Mouse (Mus musculus) urinary bladder, adult 2 months (tissue): ENCODE results near the gene Actr1a. TPM values are rescaled to one million over a fixed set of nuclear protein-coding genes. Genes with fewer than 3 reads are reported as not detected.

ENCODE experiments used
- DNase-seq: peaks from one replicate; pipeline ENCODE4 v3.0.0; 2022; ENCODE audit warnings: low spot score
- polyA plus RNA-seq: library from polyadenylated mRNA; depleted of rRNA; stranded (reverse); fragments of >200 nt; gene quantifications from 2 replicates; pipeline ENCODE4 v1.2.3, GENCODE M21; 2012

Gene Actr1a
- polyA plus RNA-seq, 1 experiment, result 101 TPM

- DNase-seq, result no peak
Measured at GRCm38 (mm10) chr19:46350168-46350932, 45.2 kb downstream of the Actr1a start, which contains the start of gene 2310034G01Rik. Gene 2310034G01Rik (minus strand): TSS chr19:46350302.

- no peak for DNase-seq
Measured at GRCm38 (mm10) chr19:46349550-46349949, 46.0 kb downstream of the Actr1a start.

DNA sequence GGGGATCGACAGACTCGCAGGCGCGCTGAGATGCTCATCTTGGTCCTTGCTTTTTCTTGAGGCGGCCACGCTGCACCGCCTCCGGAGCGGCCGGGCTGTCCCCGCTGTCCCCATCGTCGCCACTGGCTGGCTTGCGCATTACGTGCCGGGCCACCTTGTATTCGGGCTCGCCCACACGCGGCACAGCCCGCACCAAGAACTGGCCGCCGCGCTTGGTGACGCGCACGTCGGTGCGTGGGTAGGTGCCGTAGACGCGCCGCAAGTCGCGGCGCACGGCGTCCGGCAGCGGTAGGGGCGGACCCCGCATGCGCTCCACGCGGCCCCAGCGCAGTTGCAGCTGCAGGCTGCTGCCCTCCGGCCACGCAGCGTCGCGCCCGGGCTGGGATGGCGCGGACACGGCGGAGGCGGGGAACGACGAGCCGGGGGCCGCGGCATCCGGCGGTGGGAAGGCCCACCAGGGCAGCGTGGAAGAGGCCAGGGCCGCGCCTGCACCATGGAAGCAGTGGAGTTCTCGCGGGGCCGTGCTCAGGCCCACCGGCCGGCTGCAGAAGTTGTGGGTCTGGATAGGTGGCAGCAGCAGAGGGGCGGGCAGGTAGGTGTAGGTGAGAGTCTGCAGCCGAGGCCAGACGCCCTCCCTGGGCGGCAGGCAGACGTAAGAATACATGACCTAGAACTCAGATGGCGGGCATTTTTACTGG lies 46.6 kb downstream of the Actr1a start:
- peak; percentile 63 for DNase-seq

DNA sequence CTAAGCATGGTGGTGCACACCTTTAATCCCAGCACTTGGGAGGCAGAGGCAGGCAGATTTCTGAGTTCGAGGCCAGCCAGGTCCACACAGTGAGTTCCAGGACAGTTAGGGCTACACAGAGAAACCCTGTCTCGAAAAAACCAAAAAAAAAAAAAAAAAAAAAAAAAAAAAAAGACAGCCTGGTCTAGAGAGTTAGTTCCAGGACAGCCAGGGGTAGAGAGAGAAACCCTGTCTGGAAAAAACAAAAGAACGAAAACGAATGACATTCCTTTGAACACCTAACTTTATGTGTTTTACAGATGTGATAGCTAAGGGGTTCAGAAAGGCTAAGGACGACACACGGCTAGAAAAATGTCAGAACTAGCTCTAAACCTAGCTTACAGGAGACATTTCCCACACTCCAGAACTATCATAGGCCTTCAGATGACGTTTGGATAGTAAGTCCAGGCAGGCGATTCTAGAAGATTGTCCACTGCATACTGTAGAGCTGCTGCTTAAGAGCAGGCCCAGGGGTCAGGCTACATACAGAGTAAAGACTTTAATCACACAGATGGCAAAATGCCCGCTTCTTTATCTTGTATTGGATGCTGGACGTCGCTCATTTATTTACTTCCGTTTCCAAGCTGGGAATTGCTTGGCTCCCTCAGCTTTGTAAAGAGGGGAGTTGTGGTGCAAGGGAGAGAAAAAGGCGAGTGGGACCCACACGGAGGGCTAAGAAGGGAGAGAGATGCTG lies 47.4 kb downstream of the Actr1a start:
- no peak for DNase-seq

DNA sequence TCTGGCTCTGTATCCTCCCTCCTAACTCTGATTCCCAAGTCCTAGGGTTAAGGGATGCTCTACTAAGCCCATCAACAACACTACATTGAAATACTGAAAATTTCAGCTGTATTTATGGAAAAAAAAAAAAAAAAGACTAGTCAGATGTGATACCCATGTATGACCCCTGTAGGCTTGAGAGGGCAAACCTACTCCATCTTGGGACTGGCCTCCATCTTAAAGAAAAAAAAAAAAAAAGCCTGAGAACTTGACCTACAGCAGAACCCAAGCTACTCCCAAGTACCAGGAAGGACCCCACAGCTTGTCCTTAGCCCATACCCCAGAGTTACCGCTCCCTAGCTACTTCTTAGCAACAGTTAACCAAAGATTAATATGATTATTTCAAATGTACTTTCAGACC lies 48.4 kb downstream of the Actr1a start:
- DNase-seq, result no peak

GRCm38 (mm10) chr19:46344710-46345419 lies 50.7 kb downstream of the Actr1a start:
- no peak for DNase-seq

DNA sequence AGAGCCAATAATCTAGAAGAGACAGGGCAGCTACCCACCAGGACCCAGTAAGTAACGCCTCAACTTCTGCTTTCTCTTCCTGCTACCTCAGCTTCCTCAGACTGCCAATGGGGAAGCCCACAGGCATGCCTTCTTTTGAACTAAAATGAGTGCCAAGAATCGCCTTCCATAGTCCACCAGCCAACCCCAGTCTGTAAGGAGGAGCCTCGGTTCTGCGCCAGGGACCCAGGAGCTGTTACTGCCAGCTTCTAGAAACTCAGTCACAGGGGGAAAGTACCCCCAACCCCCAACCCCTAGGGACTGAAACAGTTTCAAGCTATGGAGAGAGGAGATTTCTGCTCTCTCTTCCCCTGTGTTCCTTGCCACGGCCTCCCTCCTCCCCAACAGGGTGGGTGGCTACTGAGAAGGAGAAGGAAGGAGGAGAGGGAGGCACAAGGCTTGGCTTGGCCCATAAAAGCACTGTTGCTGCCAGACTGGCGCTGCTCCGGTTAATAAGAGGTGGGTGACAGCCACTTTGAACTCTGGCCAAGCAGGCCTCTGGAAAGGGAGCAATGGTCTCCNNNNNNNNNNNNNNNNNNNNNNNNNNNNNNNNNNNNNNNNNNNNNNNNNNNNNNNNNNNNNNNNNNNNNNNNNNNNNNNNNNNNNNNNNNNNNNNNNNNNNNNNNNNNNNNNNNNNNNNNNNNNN lies 56.1 kb downstream of the Actr1a start:
- no peak for DNase-seq

GRCm38 (mm10) chr19:46338942-46339286 lies 56.6 kb downstream of the Actr1a start:
- no peak for DNase-seq

- peak; percentile 88 for DNase-seq
Measured at GRCm38 (mm10) chr19:46338331-46338936, 57.1 kb downstream of the Actr1a start, which contains the start of gene Cuedc2. Gene Cuedc2 (minus strand): TSS chr19:46338702.

DNA sequence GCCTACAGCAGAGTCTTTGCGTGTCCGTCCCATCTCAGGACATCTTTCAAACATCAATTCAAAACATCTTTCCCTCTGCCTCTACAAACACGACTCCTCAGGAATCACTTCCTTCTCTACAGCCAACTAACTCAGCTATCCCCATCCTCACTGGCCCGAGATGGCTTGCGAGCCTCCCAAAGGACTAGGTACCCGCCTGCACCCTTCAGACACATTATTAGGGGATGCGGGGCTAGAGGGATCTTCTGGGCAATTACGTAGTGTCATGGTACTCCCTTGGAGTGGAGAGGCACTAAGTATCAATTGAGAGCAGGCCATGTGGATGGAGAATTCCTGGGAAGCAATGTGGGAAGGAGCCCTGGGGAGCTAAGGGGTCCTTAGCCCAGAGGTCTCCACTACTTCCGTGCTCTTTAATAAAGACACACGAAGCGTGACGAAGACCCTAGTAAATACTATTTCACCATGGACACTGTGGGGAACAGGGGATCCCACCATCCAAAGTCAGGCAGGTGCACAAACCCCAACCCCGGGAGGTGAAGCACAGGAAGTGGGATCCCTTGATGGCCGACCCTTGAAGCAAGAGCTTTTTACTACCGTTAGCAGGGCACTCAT lies 57.7 kb downstream of the Actr1a start:
- DNase-seq, result no peak

DNA sequence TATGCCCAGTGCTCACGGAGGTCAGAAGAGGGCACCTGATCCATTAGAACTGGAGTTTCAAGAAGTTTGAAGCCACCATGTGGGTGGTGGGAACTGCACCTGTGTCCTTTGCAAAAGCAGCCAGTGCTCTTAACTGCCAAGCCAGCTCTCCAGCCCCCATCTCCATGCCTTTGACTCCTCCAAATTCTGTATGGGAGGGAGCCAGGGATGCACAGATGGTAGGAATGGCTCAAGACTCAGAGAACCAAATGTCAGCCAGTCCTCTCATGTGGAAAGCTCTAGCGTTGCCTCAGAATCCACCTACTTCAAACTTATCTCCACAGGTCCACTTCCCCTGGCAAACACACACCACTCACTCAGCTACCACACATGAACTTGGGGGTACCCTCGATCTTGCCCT lies 61.6 kb downstream of the Actr1a start:
- no peak for DNase-seq

DNA sequence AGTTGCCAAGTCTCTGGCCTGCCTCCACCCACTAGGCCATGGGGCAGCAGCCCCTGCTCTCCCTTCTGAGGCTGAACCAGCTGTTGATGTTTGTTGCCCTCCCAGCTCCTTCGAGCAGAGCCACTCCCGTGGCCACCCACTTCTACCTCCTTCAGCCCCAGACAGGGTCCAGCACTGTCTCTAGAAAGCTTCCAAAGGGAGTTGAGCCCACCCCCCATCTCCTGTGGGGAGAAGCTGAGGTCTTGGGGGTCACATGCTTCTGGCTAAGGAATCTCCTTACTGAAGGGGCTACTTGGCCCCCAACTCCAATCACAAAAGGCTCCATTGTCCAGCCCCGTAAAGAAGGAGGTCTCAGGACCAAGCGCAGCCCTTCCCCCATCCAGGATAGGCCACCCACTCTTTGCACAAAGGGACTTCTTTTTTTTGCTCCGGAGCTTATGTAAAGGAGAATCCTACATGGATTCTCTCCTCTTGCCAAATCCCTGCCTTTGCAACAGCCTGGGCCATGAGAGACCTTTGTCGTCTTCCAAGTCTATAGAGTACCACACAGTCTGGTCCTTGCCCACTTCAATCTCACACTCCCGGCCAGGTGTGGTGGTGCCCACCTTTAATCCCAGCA lies 62.7 kb downstream of the Actr1a start:
- no peak for DNase-seq

DNA sequence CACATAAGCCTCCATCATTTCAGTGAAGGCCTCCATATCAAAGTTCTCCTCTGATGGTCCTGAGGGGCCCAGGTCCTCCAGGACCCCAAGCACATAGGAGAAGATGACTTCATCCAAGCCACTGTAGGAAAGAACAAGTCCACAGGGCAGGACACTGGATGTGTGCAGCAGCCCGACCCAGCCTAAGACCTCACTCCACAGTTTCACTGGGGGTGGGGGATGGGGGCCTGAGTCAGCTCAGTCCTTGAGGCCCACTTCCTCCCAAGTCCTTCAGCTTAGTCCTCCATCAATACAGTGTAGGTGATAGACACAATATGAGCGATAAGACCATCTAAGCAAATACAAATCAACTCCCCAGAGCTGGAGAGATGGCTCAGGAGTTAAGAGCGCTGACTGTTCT lies 63.6 kb downstream of the Actr1a start:
- DNase-seq, result no peak

- DNase-seq, result no peak
Measured at GRCm38 (mm10) chr19:46331326-46331725, 64.2 kb downstream of the Actr1a start.

DNA sequence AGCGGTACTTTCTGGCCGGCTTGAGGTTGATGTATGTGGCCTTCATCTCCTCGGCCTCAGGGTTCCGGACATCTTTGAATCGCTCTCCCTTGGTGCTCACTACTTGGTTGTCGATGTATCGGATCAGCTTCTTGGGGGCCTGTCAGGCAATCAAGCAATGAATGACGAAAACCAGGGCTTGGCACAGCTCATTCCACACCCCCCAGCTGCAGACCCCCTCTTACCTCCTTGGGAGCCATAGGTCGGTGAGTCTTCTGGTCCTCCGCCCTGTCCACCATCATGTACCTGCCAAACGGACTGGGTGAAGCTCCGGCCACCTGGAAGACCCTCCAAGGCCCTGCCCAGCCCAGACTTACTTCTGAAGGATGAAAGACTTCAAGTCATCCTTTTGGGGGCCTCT lies 64.9 kb downstream of the Actr1a start:
- no peak for DNase-seq

DNA sequence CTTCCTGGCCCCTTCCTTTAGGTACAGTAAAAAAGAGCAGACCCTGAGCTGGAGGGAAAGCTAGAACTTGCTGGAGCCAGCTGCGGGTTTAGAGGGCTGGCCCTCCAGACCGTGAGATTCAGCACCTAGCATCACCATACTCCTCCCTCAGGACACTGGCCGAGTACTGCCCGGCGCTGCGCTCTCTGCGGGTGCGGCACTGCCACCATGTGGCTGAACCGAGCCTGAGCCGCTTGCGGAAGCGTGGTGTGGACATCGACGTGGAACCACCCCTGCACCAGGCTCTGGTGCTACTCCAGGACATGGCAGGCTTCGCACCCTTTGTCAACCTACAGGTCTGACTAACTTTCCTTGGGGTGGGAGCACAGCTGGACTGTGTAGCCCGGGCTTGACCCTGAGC lies 65.6 kb downstream of the Actr1a start:
- peak; percentile 70 for DNase-seq

DNA sequence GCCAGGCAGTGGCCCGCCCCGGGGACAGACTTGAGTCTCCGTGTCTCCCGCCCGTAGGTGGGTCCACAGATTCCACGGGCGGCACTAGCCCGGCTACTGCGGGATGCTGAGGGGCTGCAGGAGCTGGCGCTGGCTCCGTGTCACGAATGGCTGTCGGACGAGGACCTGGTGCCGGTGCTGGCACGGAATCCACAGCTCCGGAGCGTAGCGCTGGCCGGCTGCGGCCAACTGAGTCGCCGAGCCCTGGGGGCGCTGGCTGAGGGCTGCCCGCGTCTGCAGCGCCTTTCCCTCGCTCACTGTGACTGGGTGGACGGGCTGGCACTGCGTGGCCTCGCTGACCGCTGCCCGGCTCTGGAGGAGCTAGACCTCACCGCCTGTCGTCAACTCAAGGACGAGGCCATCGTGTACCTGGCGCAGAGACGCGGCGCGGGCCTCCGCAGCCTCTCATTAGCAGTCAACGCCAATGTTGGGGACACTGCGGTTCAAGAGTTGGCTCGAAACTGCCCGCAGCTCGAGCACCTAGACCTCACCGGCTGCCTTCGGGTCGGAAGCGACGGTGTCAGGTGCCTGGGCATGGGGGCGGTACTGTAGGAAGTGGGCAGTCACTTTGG lies 66.4 kb downstream of the Actr1a start:
- no peak for DNase-seq

DNA sequence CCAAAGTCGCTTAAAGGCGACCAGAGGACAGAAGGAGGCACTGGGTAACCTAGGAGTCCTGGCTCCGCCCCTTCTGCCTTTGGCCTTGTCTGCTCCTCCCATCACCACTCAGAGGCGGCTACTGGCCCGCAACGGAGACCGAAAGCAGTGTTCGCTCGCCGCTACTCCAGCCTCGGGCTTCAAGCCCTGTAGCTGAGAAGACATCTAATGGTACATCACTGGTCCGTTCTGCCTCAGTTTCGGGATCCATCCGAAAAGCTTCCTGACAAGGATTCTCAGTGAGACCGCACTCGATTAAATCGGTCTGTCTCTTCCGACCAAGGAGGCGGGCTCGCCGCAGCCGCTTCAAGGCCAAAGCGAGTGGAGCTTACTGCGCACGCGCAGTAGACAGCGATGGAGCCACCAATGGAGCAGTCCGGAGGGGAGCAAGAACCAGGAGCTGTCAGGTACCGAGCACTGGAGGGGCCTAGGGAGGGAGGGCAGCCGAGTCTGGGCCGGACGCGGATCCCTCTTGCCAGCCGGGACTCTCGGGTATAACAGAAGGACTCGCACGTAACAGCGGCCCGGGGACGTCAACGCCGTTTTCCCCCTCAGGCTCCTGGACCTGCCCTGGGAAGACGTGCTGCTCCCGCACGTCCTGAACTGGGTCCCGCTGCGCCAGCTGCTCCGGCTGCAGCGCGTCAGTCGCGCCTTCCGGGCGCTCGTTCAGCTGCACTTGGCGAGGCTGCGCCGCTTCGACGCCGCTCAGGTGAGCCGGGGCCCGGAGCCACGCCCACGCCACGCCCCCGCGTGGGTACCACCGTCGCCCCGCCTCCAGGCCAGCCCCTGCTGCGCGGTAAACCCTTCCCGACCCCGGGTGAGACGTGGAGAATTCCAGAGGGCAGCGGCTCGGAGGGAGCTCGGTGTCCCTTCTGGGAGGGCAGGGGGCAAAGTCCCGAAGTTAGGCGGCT lies 67.2 kb downstream of the Actr1a start, which contains the start of gene Fbxl15:
TSS of gene Fbxl15 (plus strand) at position 104 of the 950 bp plus-strand sequence.
- peak; percentile 89 for DNase-seq
